Mouse (Mus musculus) heart, adult 11 months (tissue): Measurements from ENCODE around the gene 1700028P14Rik.
"Not testable (repeated sequence)": the region's sequence is repeated elsewhere in the genome, so short reads cannot be mapped to it uniquely, and the experiment has no call there.

Experiments
- DNase-seq: peaks from one replicate; pipeline ENCODE4 v3.0.0; 2022

Gene 1700028P14Rik

DNA sequence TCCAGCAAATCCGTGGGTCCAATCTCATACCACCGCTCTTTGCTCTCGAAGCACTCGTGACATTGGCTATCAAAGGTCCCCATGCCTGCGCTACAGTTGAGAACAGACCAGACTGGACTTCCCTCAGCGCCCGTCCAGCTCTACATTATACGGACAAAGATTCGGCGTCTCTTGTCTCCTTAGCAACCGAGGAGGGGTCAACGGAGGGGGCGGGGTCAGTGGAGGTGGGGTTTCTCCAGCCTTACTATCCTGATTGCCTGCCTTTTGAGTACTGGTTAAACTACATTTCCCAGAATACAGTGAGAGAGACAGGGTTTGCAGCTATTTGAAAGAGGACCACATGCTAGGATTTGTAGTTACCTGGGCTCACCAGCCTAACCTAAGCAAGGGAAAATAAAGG lies at the start of gene 1700028P14Rik:
TSS of gene 1700028P14Rik (minus strand) at position 169 of the 400 bp plus-strand sequence.
- DNase-seq = peak; percentile 95

DNA sequence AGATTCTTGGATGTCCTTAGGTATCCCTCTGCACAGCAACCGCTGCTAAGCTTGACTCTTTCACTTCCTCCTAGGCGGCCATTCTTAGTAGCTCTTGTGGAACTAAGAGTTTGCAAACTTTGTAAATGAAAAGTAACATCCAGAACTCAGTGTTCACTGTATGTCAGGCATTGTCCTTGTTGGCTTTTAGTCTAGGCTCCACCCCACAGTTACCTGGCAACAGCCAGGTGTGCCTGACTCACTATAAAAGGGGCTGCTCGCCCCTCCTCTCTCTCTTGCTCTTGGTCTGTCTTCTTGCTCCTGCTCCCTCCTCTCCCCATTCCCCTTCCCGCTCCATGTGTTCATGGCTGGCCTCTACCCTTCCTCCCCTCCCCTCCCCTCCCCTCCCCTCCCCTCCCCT lies 46.5 kb upstream of the 1700028P14Rik start:
- DNase-seq = no peak

DNA sequence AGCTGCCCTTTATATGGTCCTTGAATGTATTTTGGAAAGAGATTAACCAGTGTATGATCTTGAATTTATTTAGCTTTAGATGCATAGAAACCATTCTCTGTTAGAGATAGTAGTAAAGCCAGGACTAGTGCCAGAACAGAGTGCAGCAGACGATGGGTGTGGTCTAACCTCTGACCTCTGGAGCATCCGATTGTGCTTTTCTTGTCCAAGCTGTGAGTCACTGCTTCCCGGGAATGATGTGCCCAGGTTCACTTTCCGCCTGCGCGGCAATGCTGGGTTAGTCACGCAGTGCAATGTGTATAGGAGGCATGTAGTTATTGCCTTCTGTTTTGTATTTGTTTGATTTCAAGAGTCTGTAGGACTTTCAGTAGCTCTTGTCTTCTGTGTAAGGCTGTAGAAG lies 45.8 kb upstream of the 1700028P14Rik start:
- no peak for DNase-seq

DNA sequence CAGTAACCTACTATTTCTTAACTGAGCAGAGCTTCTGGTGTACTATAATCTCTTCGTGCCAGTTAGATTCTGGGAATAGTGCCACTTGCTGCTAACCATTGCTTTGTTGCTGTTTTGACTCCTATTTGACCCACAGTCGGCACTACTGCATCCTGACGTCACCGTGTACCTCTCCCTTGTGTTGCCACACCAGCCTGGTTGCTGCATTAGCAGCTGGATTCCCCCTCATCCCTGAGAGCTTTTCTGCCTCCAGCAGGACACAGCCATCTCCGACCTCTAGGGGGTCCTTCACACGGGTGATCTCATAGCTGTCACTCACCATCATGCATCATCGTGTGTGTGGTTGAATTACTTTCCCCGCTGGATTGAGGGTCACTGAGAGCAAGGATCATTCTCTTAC lies 45.2 kb upstream of the 1700028P14Rik start:
- DNase-seq = peak; percentile 94

DNA sequence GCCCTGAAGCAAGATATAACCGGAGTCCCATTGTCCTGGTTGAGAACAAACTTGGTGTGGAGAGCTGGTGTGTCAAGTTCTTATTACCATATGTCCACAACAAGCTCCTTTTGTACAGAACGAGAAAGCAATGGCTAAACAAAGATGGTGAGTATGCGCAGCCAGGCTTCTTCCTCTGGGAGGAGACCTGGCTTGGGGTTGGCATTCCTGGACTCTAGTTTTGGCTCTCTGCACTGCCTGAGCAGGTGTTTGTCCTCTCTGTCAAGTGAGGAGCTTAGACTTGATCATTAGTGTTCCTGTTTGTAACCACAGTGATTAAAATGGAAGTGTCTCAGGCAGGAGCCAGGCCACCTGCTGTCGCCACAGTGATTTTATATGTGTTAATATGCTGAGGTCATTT lies 41.7 kb upstream of the 1700028P14Rik start:
- peak; percentile 96 for DNase-seq

DNA sequence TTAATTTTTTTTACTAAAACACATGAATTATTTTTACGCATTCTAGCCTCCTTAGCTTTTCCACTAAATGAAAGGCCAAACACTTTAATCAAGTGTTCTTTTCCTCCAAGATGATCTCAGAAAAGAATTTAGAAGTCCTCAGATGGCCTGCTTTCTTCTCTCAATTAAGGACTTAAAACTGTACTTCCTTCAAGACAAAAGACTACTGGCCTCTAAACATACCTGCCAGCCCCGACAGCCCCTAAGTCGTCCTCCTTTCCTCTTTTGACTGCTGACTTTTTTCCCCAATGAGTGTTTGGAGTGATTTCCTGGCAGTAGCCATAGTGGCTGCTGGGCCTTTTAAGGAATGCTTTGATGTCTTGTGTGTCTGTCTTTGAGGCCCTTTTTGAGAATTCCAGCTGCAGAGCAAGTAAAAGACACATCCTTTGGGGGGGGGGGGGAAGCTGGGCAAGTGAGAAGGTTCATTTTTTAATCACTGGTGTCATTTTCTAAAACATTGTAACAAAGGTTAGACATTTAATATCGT lies 35.9 kb upstream of the 1700028P14Rik start:
- no peak for DNase-seq

DNA sequence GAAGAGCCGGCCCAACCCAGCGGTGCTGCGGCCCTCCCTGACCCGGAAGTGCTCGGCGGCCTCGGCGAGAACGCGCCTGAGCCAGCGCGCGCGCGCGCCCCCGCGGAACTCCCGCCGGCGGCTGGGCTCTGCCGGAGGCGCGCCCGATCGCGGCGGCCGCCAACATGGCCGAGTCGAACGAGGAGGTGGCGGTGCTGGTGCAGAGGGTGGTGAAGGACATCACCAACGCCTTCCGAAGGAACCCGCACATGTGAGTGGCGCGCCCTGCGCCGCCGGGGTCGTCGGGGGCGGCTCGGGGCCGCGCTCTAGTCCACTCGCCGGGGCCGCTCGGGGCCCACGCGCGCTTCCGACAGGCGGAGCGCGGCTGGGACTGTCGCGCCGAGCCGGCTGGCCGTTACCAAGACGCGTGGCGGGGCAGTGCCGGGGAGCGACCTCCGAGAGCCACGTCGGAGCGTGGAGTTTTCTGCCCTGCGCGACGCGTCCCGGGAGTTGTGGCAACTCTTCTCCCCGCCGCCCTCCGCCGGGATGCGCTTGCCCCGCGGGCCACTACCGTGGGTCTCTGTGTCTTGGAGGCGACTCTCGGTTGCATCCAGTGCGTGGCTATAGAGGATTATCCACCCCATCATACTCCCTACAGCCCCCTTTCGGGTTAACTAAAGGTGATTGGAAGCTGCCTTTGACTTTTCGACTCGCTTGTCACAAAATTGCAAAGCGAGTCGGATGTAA lies 34.8 kb upstream of the 1700028P14Rik start, which contains the start of gene Ptar1:
TSS of gene Ptar1 (plus strand) at position 134 of the 726 bp plus-strand sequence.
- peak; percentile 99 for DNase-seq

DNA sequence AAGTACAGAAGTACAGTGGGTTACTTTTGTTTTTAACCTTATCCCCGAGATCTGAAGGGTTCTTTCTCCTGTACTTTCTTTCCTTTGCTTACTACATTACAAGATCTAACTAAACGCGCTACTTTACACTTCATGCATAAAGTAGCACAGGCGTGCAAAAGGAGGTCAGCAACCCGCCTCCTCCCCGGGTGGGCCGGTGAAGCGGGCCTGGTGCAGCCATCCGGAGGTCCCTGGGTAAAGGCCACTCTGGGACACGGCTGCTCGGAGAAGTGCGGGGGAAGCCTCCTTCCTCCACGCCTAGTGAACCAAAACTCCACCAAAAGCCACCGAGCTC lies 34.3 kb upstream of the 1700028P14Rik start:
- no peak for DNase-seq

DNA sequence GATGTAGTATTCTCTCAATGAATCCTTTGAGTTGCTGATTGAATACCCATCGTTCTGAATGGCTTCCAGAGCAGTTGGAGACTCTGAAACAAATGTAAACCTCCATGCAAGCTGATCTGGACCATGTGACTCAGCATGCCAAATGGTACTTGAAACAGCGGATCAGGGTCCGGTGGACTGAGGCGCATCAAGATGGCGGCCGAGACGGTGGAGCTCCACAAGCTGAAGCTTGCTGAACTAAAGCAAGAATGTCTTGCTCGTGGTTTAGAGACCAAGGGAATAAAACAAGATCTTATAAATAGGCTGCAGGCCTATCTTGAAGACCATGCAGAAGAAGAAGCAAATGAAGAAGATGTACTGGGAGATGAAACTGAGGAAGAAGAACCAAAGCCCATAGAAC lies 23.0 kb upstream of the 1700028P14Rik start:
- DNase-seq = not testable (repeated sequence)

DNA sequence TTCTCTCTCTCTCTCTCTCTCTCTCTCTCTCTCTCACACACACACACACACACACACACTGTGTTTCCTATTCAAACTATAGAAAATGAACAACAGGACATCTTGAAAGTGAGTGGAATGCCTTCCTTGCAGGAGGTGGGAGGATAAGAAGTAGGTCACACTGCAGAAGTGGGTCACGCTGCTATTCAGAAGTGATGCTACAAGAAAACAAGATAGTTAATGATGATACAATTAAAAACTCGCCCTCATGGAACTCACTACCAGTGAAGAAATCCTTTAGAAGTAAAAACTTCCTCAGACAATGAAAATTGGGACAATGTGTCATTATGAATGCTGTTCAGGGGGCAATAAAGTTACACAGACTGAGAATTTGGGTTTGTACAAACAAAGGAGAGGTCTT lies 20.4 kb upstream of the 1700028P14Rik start:
- no peak for DNase-seq

DNA sequence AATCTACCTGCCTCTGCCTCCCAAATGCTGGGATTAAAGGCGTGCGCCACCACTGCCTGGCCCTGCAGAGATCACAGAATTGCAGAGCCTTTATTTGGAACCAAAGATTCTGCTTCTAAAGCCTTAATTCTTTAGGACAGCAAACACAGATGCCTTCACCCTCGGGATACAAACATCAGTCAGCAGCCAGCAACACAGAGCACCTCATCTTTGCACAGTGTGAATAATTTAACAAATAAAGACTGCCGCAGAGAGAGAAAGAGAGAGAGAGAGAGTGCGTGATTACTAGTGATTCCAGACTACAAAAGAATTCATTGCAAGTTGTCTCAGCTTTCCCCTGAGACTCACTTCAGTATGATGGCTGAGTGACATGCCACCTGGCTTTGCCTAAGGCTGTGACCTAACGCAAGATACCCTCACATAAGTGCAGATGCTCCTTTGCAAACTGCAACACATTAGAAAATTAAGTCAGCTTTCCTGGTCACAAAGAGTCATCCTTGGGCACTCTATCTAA lies 15.6 kb upstream of the 1700028P14Rik start:
- no peak for DNase-seq

DNA sequence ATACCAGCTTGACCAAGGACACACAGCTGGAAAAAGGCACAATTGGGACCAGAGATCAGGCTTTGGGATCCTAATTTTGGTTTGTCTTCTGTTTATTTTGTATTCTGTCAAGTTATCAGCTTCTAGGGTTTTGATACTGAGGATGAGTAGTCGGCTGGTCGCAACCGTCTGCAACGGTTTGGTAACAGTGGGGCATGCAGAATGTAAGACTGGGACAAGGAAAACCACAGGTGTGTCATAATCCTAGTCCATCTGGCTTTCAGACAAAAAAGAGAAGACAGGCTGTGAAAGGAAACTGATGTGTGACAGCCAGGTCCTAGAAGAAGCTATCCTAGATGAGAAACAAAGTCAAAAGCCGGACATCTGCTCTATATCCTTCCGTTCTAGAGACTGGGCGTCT lies 11.5 kb upstream of the 1700028P14Rik start:
- no peak for DNase-seq

DNA sequence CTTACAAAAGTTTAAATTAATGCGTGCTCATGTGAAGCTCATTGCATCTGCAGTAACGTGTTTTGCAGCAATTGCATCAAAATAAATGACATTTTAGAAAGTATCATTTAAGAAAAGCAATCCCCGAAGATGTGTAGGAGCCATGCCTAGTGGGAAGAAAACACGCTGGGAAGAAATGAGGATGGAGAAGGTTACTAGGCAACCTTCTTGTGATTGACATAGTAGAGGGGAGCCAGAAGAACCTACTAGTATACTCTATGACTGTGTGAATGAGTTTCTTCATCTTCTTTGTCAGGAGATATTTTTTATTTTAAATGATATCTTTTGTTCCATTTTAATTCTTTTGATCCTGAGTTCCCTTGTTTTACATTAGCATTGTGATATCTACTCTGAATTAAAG lies 5.7 kb upstream of the 1700028P14Rik start:
- DNase-seq = no peak

DNA sequence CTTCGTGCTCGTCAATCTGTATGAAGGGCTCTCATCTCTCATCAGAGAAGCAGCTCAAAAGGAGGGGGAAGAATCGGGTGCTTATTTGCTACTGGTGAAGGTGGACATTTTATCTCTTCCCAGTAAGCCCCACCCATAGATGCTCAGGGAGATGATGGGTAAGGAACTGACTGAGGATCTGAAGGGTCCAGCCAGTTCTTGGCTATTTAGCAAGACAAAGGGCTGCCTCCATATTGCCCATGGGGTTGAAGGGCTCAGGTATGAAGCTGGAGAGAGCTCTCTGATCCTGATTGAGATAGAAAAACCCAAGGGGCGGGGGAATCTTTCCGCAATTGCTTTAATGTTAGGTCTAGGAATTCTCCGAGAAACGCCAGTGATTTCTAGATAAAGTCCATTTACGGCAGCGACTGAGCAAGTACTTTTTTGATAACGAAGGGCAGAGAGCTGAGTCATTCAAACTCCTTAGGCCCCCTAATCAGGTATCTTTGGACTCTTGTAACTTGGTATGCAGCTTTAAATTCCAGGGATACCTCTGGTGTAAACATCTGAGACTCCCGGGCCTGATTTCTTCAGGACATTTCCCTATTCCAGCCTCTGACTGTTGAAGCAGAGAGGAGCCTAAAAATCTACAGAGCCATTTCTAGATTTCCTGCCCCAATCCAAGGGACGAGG lies 4.8 kb upstream of the 1700028P14Rik start:
- DNase-seq = no peak

DNA sequence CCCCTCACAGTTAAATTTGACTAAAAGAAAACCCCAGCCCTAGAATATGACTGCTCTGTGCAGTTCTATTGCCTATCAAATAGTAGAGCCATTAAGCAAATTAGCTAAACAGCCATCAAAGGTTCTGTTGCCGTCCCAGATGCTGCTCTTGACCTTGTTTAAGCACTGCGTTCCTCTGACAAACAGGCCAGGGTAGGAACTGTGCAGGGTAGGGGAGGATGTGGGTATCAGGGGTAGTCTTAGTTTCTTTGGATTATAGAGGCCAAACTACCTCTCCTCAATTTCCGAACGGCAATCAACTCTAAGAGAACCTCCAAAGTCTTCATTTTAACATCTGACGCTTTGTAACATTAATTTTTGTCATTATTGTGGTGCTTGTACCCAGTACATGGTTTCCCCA lies 542 bp upstream of the 1700028P14Rik start:
- no peak for DNase-seq

DNA sequence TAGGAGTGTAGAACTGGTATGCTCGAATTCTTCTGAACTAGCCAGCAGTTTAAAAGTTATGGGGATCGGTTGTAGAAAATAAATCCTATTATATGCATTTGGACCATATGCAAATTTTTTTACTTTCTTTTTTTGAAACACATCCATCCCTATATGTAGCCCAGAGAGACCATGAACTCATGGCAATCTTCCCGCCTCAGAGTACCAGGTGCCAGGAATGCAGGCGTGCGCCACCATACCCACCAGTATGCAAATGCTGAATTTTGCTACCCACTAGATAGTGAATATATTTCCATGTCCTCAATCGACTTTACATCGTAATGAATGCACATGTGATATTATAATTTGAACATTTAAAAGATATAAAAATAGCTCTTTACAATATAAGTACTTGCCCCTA lies 5.3 kb downstream of the 1700028P14Rik start:
- DNase-seq = no peak

DNA sequence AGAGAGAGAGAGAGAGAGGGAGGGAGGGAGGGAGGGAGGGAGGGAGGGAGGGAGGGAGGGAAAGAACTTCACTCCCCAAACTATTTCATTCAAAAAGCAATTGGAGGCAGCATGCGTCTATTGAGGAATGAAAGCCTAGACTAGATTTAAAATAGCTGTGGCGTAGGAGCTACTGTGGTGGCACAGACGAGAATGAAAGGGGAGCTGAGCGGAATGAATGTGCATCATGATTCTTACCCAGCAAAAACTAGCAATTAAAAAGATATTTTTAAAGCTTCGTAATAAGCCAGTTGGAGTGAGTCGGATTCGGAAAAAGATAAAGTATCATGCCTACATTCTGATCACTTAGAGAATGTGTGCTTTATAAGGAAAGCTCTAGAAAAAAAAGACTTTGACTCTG lies 7.3 kb downstream of the 1700028P14Rik start:
- DNase-seq = no peak

DNA sequence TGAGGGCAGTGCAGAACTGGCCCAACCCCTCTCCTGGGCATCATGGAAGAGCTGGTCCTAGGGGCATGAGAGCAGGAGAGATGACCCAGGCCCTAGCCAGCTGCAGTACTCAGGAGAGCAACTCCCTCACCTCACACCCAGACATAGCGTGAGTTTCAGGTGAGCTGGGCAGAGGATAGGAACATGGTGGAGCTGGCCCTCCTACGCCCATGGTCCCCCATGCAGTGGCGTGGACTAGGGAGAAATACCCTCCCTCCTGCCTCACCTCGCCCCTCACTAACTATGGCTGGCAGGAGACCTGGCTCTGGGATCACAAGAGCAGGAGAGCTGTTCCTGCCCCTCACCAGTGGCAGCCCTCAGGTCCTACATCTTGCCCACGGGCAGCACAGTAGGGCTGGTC lies 8.8 kb downstream of the 1700028P14Rik start:
- DNase-seq = no peak

DNA sequence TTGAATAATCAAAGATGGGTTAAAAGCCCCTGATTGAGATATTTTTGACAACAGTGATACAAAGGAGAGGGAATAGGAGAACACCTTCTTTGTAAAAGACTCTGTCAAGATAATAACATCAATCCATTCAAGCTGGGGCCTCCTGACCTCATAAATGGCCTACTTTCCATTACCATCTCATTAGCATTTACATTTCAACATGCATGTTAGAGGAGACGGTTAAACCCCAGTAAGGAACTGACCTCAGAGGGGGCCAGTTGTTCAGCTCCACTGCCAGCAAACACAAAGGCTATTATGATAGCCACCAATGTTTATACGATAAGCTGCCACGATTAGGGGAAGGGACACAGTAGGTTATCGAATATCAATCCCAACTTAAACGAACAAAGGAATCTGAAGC lies 15.8 kb downstream of the 1700028P14Rik start:
- no peak for DNase-seq

DNA sequence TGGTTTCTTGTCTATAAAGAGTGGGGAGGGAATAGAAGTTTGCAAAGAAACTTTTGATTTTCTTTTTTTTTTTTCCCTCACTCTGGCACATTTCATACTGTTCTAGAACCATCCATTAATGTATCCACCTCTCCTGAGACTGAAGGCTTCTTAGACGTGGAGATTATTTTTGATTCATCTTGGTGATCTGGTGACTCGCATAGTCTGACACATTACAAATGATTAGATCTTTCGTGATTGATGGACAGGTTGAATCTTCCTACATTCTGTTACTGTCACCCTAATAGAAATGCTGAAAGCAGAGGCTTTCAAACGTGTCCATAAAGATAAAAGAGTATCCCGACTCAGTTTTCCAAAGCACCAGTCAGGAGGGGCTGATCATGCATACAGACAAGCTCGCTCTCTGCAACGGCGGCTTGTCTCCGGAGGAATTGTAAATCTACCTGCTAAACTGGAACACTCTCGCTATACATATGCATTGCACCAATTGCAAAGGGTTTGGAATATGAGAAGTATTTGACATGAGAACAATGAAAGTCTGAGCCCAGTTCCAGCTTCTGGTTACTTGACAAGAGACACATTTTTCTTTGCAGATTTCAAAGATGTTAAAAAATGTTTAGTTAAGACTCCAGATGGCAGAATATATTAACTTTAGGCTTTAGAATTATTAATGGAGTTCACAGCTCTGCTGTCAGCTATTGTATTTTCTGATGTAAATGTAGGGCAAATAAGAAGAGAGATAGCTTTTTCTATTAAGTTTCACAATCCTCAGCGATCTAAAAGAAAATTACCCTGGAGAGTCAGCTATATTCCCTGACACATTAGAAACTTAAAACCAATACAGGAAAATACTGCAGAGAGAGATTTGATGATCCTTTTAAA lies 20.8 kb downstream of the 1700028P14Rik start:
- no peak for DNase-seq

DNA sequence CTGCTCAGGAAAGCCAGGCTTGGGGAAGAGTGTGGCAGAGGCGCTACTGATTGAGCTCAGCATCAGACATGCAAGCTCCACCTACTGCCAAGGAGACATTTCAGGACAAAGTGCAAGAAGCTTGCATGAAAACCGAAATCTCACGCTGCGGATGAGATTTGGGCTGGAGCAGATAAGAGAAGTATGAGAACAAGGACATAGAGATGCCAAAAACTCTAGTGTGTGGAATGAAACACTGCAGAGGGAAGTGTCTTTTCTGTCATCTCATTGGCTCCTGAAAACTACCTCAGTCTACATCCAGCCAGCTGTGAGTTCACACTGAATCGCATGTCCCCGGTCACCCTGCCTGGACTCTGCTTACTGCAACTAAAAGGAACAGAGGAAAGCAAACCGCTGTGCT lies 38.3 kb downstream of the 1700028P14Rik start:
- peak; percentile 97 for DNase-seq

DNA sequence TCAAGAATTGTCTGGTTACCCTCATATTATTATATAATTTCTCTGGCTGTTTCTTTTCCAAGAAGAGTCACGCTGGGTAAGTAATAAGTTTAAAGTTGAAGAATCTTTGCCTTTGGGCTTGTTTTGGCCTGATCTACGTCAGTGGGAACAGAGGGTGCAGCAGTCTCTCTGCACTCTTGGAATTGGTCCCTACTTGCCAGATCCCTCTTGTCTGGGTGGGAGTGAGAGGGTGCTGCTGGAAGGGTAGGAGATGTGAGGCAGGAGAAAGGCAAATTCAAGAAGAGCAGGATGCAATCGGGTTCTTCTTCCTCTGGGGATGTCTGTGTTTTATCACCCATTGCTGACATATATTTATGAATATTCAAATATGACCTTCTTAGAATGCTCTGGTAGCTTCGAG lies 42.9 kb downstream of the 1700028P14Rik start:
- no peak for DNase-seq

DNA sequence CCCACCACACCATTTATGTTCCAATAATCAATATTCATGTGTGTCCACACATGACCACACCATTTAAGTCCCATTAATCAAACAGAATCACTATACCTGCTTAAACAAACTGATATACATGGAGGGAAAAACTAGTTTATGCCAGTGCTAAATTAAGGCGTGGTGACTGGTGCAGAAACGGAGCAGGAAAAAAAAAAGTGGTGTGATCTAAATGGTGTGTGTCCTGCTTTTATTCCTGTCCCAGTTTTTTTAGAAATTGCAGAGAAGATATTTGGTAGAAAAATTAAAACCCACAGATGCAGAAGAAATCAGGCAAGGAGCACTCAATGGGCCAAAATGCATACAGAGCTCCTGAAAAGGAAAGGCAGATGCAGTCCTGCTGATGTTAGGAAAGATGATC lies 44.7 kb downstream of the 1700028P14Rik start:
- DNase-seq = no peak
